Mouse (Mus musculus): ENCODE measurements around the gene Pnkd.
A peak's percentile ranks its signal among the peaks of the same experiment; 100 is the strongest.

Gene Pnkd

GRCm38 (mm10) chr1:74362325-74363229 lies 77.8 kb downstream of the Pnkd start:
- DNase-seq = no peak

GRCm38 (mm10) chr1:74363437-74363836 lies 78.7 kb downstream of the Pnkd start:
- no peak for DNase-seq

DNA sequence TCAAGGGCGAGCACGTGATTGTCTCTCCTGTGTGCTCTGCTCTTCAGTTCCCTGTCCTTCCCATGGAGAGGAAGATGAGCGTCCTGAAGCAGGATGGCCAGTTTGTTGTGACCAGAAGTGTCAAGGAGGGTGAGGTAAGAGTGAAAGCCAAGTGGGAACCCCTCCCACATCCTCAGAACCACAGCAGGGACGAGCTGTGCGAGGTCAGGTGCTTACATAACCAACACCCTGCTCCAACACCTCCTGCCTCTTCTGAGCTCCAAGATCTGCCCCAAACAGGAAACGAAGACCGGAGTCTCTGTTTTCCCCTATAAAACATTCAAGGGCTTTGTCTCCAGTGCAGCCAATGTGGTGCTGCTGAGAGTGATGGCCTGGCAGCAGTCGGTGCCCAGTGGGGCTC lies 79.5 kb downstream of the Pnkd start:
- DNase-seq = no peak

GRCm38 (mm10) chr1:74367886-74368645 lies 83.3 kb downstream of the Pnkd start:
- peak; percentile 59 for DNase-seq

GRCm38 (mm10) chr1:74370040-74370439 lies 85.3 kb downstream of the Pnkd start:
- no peak for DNase-seq

DNA sequence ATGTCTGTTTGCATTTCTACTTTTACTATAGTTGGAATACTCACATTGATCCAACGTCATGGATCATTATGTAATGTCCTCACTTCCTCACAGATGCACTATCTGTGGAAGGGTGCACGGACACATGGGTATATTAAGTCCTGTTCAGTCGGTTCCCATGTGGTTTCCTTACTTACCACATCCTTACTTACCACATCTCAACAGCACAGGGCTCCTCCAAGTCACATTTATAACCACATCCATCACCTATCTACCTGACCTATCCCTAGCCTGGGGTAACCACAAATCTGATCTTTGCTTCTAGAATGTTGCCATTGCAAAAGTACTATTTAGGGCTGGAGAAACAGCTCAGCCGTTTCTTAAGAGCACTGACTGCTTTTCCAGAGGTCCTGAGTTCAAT lies 88.6 kb downstream of the Pnkd start:
- no peak for DNase-seq

- no peak for DNase-seq
Observed at GRCm38 (mm10) chr1:74374980-74375379, 90.2 kb downstream of the Pnkd start, which contains the start of gene Slc11a1. TSS of gene Slc11a1 (plus strand) at chr1:74375195.

GRCm38 (mm10) chr1:74375561-74375960 lies 90.8 kb downstream of the Pnkd start:
- DNase-seq = no peak

DNA sequence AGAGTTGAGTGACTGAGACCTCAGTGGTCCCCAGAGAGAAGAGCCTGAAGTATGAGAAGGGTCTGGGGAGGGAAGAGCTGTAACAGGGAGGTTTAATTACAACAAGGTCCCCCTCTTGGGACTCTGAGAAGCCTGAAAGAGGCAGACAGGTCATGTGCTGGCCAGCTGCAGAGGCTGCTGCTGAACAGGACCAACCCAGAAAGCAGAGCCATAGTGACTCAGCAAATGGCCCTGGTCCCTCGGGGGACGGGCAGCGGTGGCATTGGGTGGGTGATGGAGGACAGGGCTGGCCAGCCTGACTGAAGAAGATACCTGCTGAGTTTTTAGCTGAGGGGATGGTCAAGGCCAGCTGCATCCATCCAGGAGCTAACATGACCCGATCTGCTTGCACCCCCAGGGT lies 91.7 kb downstream of the Pnkd start:
- no peak for DNase-seq

- DNase-seq = no peak
Observed at GRCm38 (mm10) chr1:74379058-74379504, 94.4 kb downstream of the Pnkd start.

- DNase-seq = no peak
Observed at GRCm38 (mm10) chr1:74380484-74380883, 95.8 kb downstream of the Pnkd start.

DNA sequence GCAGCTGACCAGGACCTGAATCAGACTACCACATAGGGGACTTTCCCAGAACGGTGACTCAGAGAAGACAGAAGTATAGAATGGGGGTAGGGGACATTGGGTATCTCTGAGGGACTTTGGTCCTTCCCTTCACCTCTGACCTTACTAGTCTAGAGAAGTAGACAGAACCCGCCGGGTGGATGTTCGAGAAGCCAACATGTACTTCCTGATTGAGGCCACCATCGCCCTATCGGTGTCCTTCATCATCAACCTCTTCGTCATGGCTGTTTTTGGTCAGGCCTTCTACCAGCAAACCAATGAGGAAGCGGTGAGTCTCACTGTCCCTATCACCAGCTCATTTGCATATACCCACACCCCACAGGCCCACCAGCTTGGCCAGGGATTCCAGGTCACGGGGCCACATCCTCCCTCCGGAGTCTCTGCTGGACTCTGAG lies 96.9 kb downstream of the Pnkd start:
- no peak for DNase-seq

GRCm38 (mm10) chr1:74383385-74383784 lies 98.7 kb downstream of the Pnkd start:
- DNase-seq = no peak

- no peak for DNase-seq
Observed at GRCm38 (mm10) chr1:74384525-74384924, 99.8 kb downstream of the Pnkd start.

DNA sequence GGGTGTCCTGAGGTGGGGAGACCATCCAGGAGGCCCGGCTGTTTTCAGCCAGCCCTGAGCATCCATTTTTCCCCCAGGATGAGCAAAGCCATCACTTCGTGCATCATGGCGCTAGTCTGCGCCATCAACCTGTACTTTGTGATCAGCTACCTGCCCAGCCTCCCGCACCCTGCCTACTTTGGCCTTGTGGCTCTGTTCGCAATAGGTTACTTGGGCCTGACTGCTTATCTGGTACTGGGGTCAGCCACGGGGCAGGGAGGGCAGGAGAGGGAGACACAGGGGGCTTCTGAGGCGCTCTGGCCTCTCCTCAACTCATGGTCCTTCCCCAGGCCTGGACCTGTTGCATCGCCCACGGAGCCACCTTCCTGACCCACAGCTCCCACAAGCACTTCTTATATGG lies 100.3 kb downstream of the Pnkd start:
- no peak for DNase-seq

DNA sequence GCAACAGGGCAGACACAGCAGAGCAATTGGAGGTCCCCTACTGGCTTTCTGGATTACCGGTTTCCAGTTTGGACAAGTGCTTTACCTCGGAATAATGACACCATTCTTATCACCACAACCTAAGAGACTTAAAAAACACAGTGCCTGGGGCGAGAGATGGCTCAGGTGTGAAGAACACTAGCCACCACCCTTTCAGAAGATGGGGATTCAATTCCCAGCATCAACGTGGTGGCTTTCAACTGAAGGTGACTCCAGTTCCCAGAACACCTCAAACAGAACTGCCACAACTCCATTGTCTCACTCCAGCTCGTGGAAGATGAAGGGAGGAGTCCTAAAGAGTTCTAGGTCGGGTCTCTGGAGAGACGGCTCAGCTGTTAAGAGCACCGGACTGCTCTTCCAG lies 100.8 kb downstream of the Pnkd start:
- DNase-seq = no peak

DNA sequence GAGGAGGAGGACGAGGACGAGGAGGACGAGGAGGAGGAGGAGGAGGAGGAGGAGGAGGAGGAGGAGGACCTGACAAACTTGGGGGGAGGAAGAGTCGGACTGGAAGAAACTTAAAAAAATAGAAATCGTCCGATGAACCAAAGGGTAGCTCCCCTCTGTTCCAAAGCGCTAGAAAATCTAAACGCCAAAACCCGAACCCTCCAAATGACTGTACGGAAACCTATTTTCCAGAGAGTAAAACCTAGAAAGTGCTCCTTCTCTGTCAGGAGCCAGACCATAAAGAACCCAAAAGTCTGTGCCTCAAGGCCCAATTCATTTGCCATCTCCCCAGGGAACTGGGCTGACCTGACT lies 101.6 kb downstream of the Pnkd start:
- DNase-seq = no peak

DNA sequence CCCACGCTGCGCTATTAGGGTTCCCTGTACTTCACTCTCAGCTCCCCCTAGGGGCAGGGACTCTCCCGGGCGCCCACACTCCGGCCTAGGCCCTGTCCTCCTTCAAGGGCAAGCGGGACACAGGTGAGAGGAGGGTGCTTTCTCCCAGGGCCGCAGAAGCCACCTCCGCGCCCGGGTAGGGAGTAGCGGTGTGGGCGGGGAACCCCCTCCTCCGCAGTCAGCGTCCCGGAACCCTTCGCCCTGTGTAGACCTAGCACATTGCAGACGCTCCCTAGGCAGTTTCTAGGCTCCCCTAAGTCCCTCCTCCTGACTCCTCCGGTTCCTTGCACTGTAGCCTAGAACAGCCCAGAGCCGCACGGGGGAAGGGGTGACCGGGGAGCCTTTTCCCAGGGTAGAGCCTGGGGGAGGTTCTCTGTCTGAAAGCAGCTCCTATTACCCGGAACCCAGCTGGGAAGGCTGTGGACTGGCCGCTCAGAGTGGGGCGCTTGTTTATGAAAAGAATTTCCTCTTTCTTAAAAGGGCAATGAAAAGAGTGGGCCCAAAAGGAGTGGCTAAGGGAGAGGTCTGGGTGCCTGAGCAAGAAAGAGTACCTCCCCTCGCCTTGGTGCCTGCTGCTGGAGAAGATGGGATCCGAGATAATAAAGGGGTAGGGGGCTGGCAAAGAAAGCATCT lies 102.1 kb downstream of the Pnkd start:
- peak; percentile 94 for DNase-seq

DNA sequence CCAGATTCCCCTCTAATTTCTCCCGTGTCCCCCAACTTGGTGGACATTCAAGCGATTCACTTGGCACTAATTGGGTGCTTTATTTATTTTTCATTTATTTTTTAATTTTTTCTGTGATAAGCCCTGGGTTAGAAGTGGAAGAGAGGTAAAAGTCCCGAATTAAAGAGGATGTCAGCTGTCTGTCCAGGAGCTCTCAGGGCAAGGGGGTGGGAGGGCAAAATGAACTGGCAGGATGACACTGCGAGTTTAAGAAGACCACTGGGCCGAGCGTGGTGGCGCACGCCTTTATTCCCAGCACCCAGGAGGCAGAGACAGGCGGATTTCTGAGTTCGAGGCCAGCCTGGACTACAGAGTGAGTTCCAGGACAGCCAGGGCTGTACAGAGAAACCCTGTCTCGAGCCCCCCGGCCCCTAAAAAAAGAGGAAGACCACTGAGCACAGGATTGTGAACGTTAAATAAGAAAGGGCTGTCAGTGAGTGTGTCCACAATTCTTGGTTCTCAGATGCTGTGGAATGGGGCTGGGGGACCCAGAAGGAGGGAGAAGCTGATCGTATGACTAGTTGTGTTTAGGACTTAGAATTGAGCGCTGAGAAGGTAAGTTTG lies 102.8 kb downstream of the Pnkd start:
- DNase-seq = no peak

DNA sequence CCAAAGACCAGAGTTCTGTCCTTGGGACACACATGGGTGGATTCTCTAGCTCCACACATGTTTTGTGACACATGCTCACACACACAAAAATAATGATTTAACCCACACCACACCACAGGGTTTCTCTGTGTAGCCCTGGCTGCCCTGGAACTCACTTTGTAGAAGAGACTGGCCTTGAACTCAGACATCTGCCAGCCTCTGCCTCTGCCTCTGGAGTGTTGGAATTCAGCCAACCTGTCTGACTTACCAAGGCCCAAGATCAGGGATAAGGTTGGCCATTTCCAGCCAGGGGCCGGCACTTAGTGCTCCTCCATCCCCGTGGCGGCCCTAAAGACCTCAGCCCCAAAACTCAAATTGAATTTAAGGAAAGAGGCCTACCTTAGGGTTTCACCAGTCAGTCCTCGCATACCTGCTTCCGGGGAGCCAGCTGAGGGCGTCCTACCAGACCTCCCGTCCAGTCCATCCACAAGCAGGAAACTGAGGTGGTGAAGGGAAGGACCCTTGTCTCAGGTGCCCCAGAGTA lies 103.7 kb downstream of the Pnkd start:
- DNase-seq = no peak

GRCm38 (mm10) chr1:74389831-74390286 lies 105.1 kb downstream of the Pnkd start:
- DNase-seq = peak; percentile 48

DNA sequence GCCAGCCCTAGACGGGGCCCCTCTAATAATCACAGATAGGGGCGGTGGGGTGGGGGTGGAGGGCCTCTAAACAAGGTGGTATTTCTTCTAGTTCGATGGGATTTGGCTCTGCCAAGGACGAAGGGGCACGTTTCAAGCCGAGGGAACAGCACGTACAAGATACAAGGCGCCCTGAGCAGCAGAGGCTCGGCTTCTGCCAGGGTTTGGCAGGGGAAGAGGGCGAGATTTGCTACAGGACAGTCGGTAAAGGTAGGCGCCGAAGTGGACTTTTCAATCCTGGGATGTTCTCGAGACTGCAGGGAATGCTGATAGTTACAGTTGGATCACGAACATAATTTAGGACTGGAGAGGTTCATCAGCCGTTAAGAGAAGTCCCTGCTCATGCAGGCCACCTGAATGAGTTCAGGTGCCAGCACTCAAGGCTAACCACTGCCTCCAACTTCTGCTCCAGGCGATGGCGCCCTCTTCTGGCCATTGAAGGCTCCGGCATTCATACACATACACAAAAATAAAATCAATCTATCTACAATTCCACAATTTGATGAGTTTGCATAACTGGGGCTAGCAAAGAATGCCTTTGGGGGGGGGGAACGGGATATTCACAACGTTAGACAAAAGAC lies 105.7 kb downstream of the Pnkd start:
- peak; percentile 80 for DNase-seq
